Mouse (Mus musculus) myocyte (in vitro differentiated cells): ENCODE measurements around the gene Xpo5. TPM values are rescaled to one million over a fixed set of nuclear protein-coding genes. Genes with fewer than 3 reads are reported as not detected.
A peak's percentile ranks its signal among the peaks of the same experiment; 100 is the strongest.

Experiments used
- H3K27me3 ChIP-seq: one replicate; pipeline ENCODE4 v1.6.1; 2011; ENCODE audit not compliant: control insufficient read depth, insufficient read depth, insufficient read length
- H3K36me3 ChIP-seq: one replicate; pipeline ENCODE4 v1.6.1; 2011; ENCODE audit not compliant: control insufficient read depth, insufficient read depth
- H3K4me2 ChIP-seq: one replicate; pipeline ENCODE4 v1.6.1; 2011; ENCODE audit warnings: low read depth, control low read depth
- H3K4me3 ChIP-seq: one replicate; pipeline ENCODE4 v1.5.1; 2011; ENCODE audit warnings: mild to moderate bottlenecking, control low read depth, moderate library complexity
- H3K79me2 ChIP-seq: one replicate; pipeline ENCODE4 v1.6.1; 2011; ENCODE audit not compliant: control insufficient read depth, insufficient read depth
- H3ac ChIP-seq: one replicate; pipeline ENCODE4 v1.6.1; 2011; ENCODE audit not compliant: control insufficient read depth, insufficient read length
- CEBPB ChIP-seq: IDR thresholded peaks from 2 replicates; pipeline ENCODE4 v1.6.1; 2011; ENCODE audit warnings: mild to moderate bottlenecking, moderate library complexity; ENCODE audit not compliant: poor library complexity, insufficient read depth, severe bottlenecking
- E2F4 ChIP-seq: IDR thresholded peaks from one replicate; pipeline ENCODE4 v1.6.1; 2011; ENCODE audit warnings: mild to moderate bottlenecking, control low read depth, moderate library complexity; ENCODE audit not compliant: insufficient read depth
- MAX ChIP-seq: IDR thresholded peaks from one replicate; pipeline ENCODE4 v1.6.1; 2011; ENCODE audit warnings: low read depth, mild to moderate bottlenecking, control low read depth
- MYOD1 ChIP-seq, 3 experiments: IDR thresholded peaks; one replicate each; pipeline ENCODE4 v1.6.1; 2011; ENCODE audit warnings: control low read depth in 2 of 3, low read depth in 2 of 3, mild to moderate bottlenecking in 2 of 3, moderate library complexity in 1 of 3; ENCODE audit not compliant: insufficient read length in 2 of 3, control insufficient read depth in 1 of 3
- MYOG ChIP-seq, 3 experiments: IDR thresholded peaks; one replicate each; pipeline ENCODE4 v1.6.1; 2011; ENCODE audit warnings: control low read depth in 2 of 3, low read depth in 2 of 3, mild to moderate bottlenecking in 2 of 3; ENCODE audit not compliant: insufficient read length in 2 of 3, control insufficient read depth in 1 of 3, insufficient read depth in 1 of 3
- POLR2A ChIP-seq: IDR thresholded peaks from one replicate; pipeline ENCODE4 v1.6.1; 2011; ENCODE audit warnings: low read depth, mild to moderate bottlenecking, control low read depth, moderate library complexity; ENCODE audit not compliant: insufficient read length
- POLR2AphosphoS2 ChIP-seq: IDR thresholded peaks from one replicate; pipeline ENCODE4 v1.6.1; 2011; ENCODE audit warnings: low read depth, control low read depth; ENCODE audit not compliant: insufficient read length
- REST ChIP-seq: IDR thresholded peaks from one replicate; pipeline ENCODE4 v1.6.1; 2011; ENCODE audit warnings: mild to moderate bottlenecking, control low read depth, moderate library complexity; ENCODE audit not compliant: insufficient read depth, insufficient read length
- SRF ChIP-seq: IDR thresholded peaks from one replicate; pipeline ENCODE4 v1.6.1; 2011; ENCODE audit warnings: low read depth; ENCODE audit not compliant: control insufficient read depth, insufficient read length
- TCF12 ChIP-seq: IDR thresholded peaks from one replicate; pipeline ENCODE4 v1.6.1; 2011; ENCODE audit warnings: mild to moderate bottlenecking, control low read depth; ENCODE audit not compliant: poor library complexity, insufficient read depth, severe bottlenecking
- TCF3 ChIP-seq: IDR thresholded peaks from one replicate; pipeline ENCODE4 v1.6.1; 2011; ENCODE audit warnings: low read depth, control low read depth; ENCODE audit not compliant: insufficient read length
- USF1 ChIP-seq: IDR thresholded peaks from one replicate; pipeline ENCODE4 v1.6.1; 2011; ENCODE audit warnings: low read depth, mild to moderate bottlenecking, control low read depth, moderate library complexity
- polyA plus RNA-seq: library from polyadenylated mRNA; unstranded; fragments of >200 nt; fragmentation: generic; extraction: Trizol; gene quantifications from one replicate; pipeline ENCODE4 v1.2.1, GENCODE M21; 2012; ENCODE audit warnings: missing spikeins

Gene Xpo5
- polyA plus RNA-seq, 1 experiment: 31.9 TPM

DNA sequence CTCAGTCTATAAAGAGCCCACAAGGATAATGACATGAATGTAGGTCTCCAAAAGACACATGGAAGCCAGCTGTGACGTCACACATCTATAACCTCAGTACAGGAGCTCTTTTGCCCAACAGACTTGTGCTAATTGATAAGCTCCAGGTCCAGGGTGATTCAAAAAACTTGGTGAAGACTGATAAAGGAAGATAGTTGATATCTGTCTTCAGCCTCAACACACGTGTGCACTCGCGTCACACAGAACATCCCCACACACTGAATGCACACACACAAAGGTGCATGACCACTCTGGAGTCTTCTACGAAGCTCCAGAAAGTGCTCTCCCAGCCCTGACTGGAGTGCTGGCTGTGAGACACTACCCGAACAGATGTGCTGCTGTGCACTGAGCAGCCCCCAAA, 34.5 kb downstream of the Xpo5 start:
- Histone ChIP-seq H3ac (no peak overlapping the region), H3K4me3 (no peak overlapping the region), H3K27me3 (no peaks in the 10 kb centered on the region), H3K4me2 (no peak overlapping the region), H3K36me3 (peaks cover 49% of the 10 kb centered on the region), H3K79me2 (no peaks in the 10 kb centered on the region)
- no peak for TF ChIP-seq TCF12
- TF ChIP-seq POLR2AphosphoS2: no peak

DNA sequence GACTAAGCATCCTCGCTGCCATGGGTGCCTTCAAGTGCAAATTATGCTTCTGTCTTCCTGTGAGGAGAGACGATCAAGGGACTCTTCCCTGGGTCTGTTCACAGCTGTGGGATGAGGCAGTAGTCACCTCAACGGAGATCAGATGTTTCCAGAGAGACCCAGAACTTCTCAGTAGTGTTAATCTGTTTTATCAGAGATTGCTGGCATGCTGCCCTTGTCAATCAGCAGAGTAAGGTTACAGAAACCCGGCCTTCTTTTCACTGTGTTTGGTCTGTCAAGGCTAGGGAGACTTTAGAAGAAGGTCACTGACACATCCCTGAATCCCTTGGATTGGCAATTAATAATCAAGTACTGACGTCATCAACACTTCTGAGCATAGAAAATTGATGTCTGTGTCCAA, 34.9 kb downstream of the Xpo5 start:
- Histone ChIP-seq H3K4me2 (no peak overlapping the region), H3K36me3 (peaks cover 49% of the 10 kb centered on the region), H3ac (no peak overlapping the region), H3K27me3 (no peaks in the 10 kb centered on the region), H3K79me2 (no peaks in the 10 kb centered on the region), H3K4me3 (no peak overlapping the region)
- TF ChIP-seq E2F4 (no peak), CEBPB (no peak), REST (no peak), MYOD1 (IDR thresholded peaks at IDR 0.05; ENCODE audit: control insufficient read depth in 1 of 3, insufficient read length in 2 of 3, low read depth in 2 of 3) (no peak), MYOG (IDR thresholded peaks at IDR 0.05; ENCODE audit: control insufficient read depth in 1 of 3, insufficient read depth in 1 of 3, insufficient read length in 2 of 3, low read depth in 2 of 3) (no peak), TCF12 (no peak), POLR2A (no peak), TCF3 (no peak), USF1 (no peak), POLR2AphosphoS2 (no peak), MAX (no peak), SRF (no peak)

DNA sequence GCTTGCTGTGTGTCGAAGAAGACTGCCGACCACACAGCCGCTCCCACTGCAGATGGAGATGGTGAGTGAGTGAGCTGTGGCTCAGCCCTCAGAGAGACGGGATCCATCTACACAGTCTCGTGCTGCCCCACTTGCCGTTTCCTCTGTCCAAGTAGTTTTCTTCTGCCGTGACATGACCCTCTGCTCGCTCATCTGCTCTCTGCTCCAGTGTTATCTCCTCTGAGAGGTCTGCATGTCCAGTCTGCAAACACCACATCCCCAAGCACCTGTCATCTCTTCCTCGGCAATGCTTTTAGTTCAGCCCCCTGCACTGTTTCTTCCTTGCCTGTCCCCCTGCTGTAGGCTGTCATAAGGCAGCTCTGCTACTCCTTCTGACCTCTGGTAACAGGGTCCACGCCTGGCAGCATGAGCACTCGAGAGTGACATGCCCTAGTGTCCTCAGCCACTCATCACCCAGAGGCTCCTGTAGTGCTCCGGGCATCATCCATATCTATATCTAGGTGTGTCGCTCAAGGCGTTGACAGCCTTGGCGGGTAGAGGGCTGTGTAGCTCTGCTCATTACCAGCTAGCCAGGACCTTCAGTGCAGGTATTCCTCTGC, 37.0 kb downstream of the Xpo5 start:
- Histone ChIP-seq H3K36me3 (peaks cover 35% of the 10 kb centered on the region), H3K79me2 (no peaks in the 10 kb centered on the region), H3K4me3 (no peak overlapping the region), H3ac (no peak overlapping the region), H3K4me2 (no peak overlapping the region), H3K27me3 (no peaks in the 10 kb centered on the region)
- TF ChIP-seq TCF12 (no peak), TCF3 (no peak), POLR2A (no peak), POLR2AphosphoS2 (no peak), REST (no peak), USF1 (no peak)

DNA sequence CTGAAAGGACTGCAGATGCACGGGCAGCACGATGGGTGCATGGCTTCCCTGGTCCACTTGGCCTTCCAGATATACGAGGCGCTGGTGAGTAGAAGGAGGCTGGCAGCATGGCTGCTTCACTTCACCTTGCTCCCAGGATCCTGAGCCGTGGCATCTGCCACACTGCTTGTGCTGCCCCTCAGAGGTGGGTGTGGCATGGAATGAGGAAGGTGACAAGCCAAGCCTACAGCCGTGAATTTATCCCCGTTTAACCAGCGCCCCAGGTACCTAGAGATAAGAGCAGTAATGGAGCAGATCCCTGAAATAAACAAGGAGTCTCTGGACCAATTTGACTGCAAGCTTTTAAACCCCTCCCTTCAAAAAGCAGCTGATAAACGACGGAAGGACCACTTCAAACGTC, 38.9 kb downstream of the Xpo5 start:
- Histone ChIP-seq H3ac (no peak overlapping the region), H3K4me2 (no peak overlapping the region), H3K27me3 (no peaks in the 10 kb centered on the region), H3K4me3 (no peak overlapping the region), H3K36me3 (peaks cover 34% of the 10 kb centered on the region), H3K79me2 (peaks cover 8% of the 10 kb centered on the region)
- TF ChIP-seq TCF12: no peak
- no peak for TF ChIP-seq USF1
- TF ChIP-seq SRF: no peak
- no peak for TF ChIP-seq TCF3
- TF ChIP-seq CEBPB: no peak
- no peak for TF ChIP-seq POLR2AphosphoS2
- no peak for TF ChIP-seq MYOG (IDR thresholded peaks at IDR 0.05; ENCODE audit: control insufficient read depth in 1 of 3, insufficient read depth in 1 of 3, insufficient read length in 2 of 3, low read depth in 2 of 3)
- TF ChIP-seq E2F4: no peak
- TF ChIP-seq MYOD1 (IDR thresholded peaks at IDR 0.05; ENCODE audit: control insufficient read depth in 1 of 3, insufficient read length in 2 of 3, low read depth in 2 of 3): no peak
- TF ChIP-seq POLR2A: no peak
- TF ChIP-seq REST: no peak
- TF ChIP-seq MAX: no peak

DNA sequence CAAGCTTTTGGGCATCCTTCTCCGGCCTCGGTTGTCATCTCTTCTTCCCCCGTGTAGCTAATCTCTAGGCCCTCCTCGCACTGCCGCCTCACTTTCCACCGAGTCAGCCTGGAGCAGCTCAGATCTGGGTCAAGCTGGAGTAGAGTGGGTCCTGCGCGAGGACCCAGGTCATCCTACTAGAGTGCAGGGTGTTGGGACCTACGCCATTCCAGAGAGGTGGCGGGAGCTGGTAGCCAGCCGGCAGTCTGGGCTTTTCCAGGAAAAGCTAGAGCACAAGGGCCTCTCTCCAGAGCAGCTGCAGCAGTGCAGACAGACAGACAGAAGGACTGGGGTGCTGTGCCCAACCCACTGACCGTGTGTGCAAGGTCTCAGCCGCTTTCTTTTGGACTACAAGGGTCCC, 39.7 kb downstream of the Xpo5 start:
- H3ac ChIP-seq: no peak overlapping the region
- no peaks in the 10 kb centered on the region for H3K27me3 ChIP-seq
- H3K4me2 ChIP-seq: no peak overlapping the region
- no peak overlapping the region for H3K4me3 ChIP-seq
- peak; percentile 28 for TF ChIP-seq POLR2AphosphoS2
- no peak for TF ChIP-seq E2F4
- H3K36me3 ChIP-seq: peaks cover 26% of the 10 kb centered on the region
- peaks cover 16% of the 10 kb centered on the region for H3K79me2 ChIP-seq

DNA sequence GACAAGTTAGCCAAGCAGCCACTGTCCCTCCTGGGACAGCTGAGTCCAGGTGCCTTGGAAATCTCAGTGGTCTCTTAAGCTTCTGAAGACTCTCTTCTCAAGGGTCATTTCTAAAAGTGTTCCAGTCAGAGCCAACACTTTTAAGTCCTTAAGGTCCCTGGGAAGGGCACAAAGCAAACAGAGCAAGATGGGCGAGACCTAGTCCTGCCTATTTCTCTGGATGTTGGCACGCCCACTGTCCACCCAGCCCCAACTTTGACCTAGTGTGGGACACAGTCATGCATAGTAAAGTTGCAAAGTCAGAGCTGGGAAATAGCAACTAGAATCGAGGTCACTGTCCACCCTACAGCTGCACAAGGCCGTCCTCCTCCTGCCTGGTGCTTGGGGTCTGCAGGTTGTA, 40.4 kb downstream of the Xpo5 start:
- no peak overlapping the region for H3K4me3 ChIP-seq
- H3ac ChIP-seq: no peak overlapping the region
- peaks cover 22% of the 10 kb centered on the region for H3K79me2 ChIP-seq
- TF ChIP-seq POLR2A (no peak), POLR2AphosphoS2 (peak; percentile 51), REST (no peak), MYOG (IDR thresholded peaks at IDR 0.05; ENCODE audit: control insufficient read depth in 1 of 3, insufficient read depth in 1 of 3, insufficient read length in 2 of 3, low read depth in 2 of 3) (no peak), MAX (no peak), MYOD1 (IDR thresholded peaks at IDR 0.05; ENCODE audit: control insufficient read depth in 1 of 3, insufficient read length in 2 of 3, low read depth in 2 of 3) (no peak), USF1 (no peak), TCF12 (no peak), E2F4 (no peak)
- H3K27me3 ChIP-seq: no peaks in the 10 kb centered on the region
- H3K4me2 ChIP-seq: no peak overlapping the region
- H3K36me3 ChIP-seq: peaks cover 23% of the 10 kb centered on the region
